In genomic region chr11:14943036-14943435, GRCm38 (mm10) we compare ENCODE assay signal across 25 mouse cellular contexts.
"Had no signal": no experiment of that assay in that cellular context is flagged by ENCODE, and none has a peak within 500 bp of the region (broad histone marks: within the 10 kb centered on the region; RNA-seq: fewer than 3 reads in every experiment).

No protein-coding gene starts in this region.

- H3K4me1 ChIP-seq: heart, embryonic 10.5 days; heart, embryonic 12.5 days; hindbrain, embryonic 10.5 days; hindbrain, embryonic 13.5 days; hindbrain, embryonic 15.5 days; intestine, embryonic 15.5 days; limb, embryonic 10.5 days; limb, embryonic 12.5 days had no signal

- H3K4me3 ChIP-seq: gastrocnemius, adult 2 months; heart, embryonic 10.5 days; heart, embryonic 12.5 days; hindbrain, embryonic 10.5 days; hindbrain, embryonic 13.5 days; hindbrain, embryonic 15.5 days; intestine, embryonic 15.5 days; layer of hippocampus, adult 2 months; left cerebral cortex, adult 2 months; limb, embryonic 10.5 days; limb, embryonic 12.5 days had no signal

- H3K27ac ChIP-seq: gastrocnemius, adult 2 months; heart, embryonic 10.5 days; hindbrain, embryonic 10.5 days; hindbrain, embryonic 13.5 days; hindbrain, embryonic 15.5 days; intestine, embryonic 15.5 days; layer of hippocampus, adult 2 months; left cerebral cortex, adult 2 months; limb, embryonic 10.5 days; limb, embryonic 12.5 days had no signal

- DNase-seq: gastrocnemius, adult 2 months; gastrocnemius, postnatal 10 days; gastrocnemius, postnatal 25 days; heart, adult 18-20 months; heart, postnatal 10 days; heart, postnatal 4 days; kidney, adult 18-20 months; kidney, adult 8-10 months; kidney, postnatal 10 days; kidney, postnatal 25 days; kidney, postnatal 4 days; liver had no signal

- H3K27me3 ChIP-seq: heart, embryonic 12.5 days; hindbrain, embryonic 13.5 days; hindbrain, embryonic 15.5 days; intestine, embryonic 15.5 days; limb, embryonic 12.5 days had no signal

- H3K4me2 ChIP-seq: heart, embryonic 12.5 days; hindbrain, embryonic 13.5 days; hindbrain, embryonic 15.5 days; intestine, embryonic 15.5 days; limb, embryonic 12.5 days; liver, embryonic 11.5 days had no signal

- H3K36me3 ChIP-seq: heart, embryonic 10.5 days; heart, embryonic 12.5 days; hindbrain, embryonic 10.5 days; hindbrain, embryonic 13.5 days; hindbrain, embryonic 15.5 days; intestine, embryonic 15.5 days; limb, embryonic 10.5 days; limb, embryonic 12.5 days had no signal

- ATAC-seq: inflammation-experienced regulatory T-cells, adult 6 months; intestine, embryonic 15.5 days; intestine, postnatal 0 days had no signal

- H3K9me3 ChIP-seq: heart, embryonic 10.5 days; heart, embryonic 12.5 days; hindbrain, embryonic 10.5 days; hindbrain, embryonic 13.5 days; hindbrain, embryonic 15.5 days; intestine, embryonic 15.5 days; limb, embryonic 10.5 days; limb, embryonic 12.5 days had no signal

- H3K9ac ChIP-seq: heart, embryonic 12.5 days; hindbrain, embryonic 13.5 days; hindbrain, embryonic 15.5 days; intestine, embryonic 15.5 days; limb, embryonic 12.5 days had no signal
